Mouse (Mus musculus): ENCODE results near the gene Stum. TPM values are rescaled to one million over a fixed set of nuclear protein-coding genes. Genes with fewer than 3 reads are reported as not detected.

Stum gene
- 0.77 TPM for total RNA-seq (2023)

DNA sequence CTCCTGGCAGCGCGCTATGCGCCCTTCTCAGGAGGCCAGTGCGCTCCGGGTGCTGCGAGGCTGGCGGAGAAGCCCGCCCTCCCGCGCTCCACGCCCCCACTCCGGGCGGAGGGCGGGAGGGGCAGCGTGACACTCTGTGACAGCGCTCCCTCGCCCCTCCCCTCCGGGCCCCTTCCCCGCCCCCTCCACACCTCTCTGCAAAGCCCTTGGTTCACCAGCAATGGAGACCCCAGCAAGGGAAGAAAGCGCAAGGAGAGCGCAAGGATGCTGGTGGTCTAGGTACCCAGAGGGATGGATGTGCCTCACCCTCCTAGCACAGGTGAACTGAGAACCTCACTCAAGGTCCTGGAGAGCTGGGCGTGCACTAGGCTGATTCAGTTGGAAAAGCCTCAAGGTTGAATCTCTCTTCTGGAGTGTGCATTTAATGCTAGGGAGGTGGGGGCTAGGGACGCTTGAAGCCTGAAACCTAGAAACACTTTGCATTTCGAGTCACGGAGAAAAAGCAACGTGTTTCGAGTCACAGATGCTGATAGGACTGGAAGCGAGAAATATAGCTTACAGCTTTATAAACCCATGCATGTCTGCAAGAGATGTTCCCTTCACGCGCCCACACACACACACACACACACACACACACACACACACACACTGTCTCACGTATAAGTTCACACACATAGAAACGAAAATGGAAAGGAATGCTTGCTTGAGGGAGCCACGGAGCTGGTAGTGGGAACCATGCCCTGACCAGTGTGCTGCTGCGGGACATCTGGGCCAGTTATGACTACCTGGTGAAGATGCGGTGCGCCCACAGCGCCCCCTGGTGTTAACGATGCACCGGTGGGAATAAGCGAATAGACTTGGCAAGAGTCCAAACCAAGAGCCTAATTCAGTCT lies at the start of gene Stum:
TSS of gene Stum (minus strand) at position 106 of the 893 bp plus-strand sequence.

Other genes with a start within 250 kb of the Stum start
- 52.8 TPM for gene Psen2, start 220.1 kb downstream of the Stum start, total RNA-seq (2023)
- gene Itpkb, start 153.0 kb downstream of the Stum start, total RNA-seq (2023), result 386 TPM
- 64.3 TPM for gene Parp1, start 85.4 kb upstream of the Stum start, total RNA-seq (2023)
- gene Lin9, start 157.6 kb upstream of the Stum start, total RNA-seq (2023), result 14.7 TPM
- gene Mixl1, start 213.5 kb upstream of the Stum start, total RNA-seq (2023), result not detected
- 52.3 TPM for gene Acbd3, start 242.5 kb upstream of the Stum start, total RNA-seq (2023)

Measured in CD4-positive naive resting alpha-beta T cell, adult 57 days (primary cell).